Mouse (Mus musculus) kidney, adult 2 months (tissue): Measurements from ENCODE around the gene Prkg2. TPM values are rescaled to one million over a fixed set of nuclear protein-coding genes. Genes with fewer than 3 reads are reported as not detected.

ENCODE experiments used
- DNase-seq: peaks from one replicate; pipeline ENCODE4 v3.0.0; 2021
- H3K27ac ChIP-seq: fragments of 200-500 bp; 2 replicates; pipeline ENCODE4 v1.5.1; 2012; ENCODE audit warnings: low read depth, low read length, control low read depth, inconsistent platforms; ENCODE audit not compliant: insufficient read depth
- H3K27me3 ChIP-seq: fragments of 200-500 bp; replicated peaks from 2 replicates; pipeline ENCODE4 v1.6.1; 2012; ENCODE audit warnings: mild to moderate bottlenecking, moderate library complexity, low read length, inconsistent platforms; ENCODE audit not compliant: control insufficient read depth, insufficient read depth
- H3K36me3 ChIP-seq: fragments of 200-500 bp; 2 replicates; pipeline ENCODE4 v1.6.1; 2012; ENCODE audit warnings: mild to moderate bottlenecking, moderate library complexity, low read length, inconsistent platforms; ENCODE audit not compliant: control insufficient read depth, insufficient read depth
- H3K4me1 ChIP-seq: fragments of 200-500 bp; 2 replicates; pipeline ENCODE4 v1.6.1; 2011; ENCODE audit warnings: low read length; ENCODE audit not compliant: control insufficient read depth, insufficient read depth
- H3K4me3 ChIP-seq: fragments of 200-500 bp; 2 replicates; pipeline ENCODE4 v1.5.1; 2011; ENCODE audit warnings: mild to moderate bottlenecking, low read depth, low read length, control low read depth; ENCODE audit not compliant: insufficient read depth
- CTCF ChIP-seq: fragments of 200-500 bp; conservative IDR thresholded peaks from 2 replicates; pipeline ENCODE4 v1.5.1; 2011; ENCODE audit warnings: low read depth, mild to moderate bottlenecking, control low read depth, low read length, moderate library complexity, mixed read lengths; ENCODE audit not compliant: insufficient read depth, insufficient read length
- POLR2A ChIP-seq: fragments of 200-500 bp; IDR thresholded peaks from one replicate; pipeline ENCODE4 v1.6.1; 2011; ENCODE audit warnings: low read depth, low read length, control low read depth
- WGBS: fragments of 180-500 bp; shearing (Covaris S2); methylation state at CpG from one replicate; pipeline ENCODE4 v1.1.7; 2018; 5-methylcytosine and 5-hydroxymethylcytosine counted together
- polyA plus RNA-seq: library from polyadenylated mRNA; depleted of rRNA; stranded (reverse); fragments of >200 nt; gene quantifications from 2 replicates; pipeline ENCODE4 v1.2.3, GENCODE M21; 2012; rRNA removed

Gene Prkg2
- polyA plus RNA-seq, 1 experiment: 0.17 TPM

- H3K36me3 ChIP-seq: no peaks in the 10 kb centered on the region
Measured at GRCm38 (mm10) chr5:98900926-98901325, 136.2 kb downstream of the Prkg2 start.

DNA sequence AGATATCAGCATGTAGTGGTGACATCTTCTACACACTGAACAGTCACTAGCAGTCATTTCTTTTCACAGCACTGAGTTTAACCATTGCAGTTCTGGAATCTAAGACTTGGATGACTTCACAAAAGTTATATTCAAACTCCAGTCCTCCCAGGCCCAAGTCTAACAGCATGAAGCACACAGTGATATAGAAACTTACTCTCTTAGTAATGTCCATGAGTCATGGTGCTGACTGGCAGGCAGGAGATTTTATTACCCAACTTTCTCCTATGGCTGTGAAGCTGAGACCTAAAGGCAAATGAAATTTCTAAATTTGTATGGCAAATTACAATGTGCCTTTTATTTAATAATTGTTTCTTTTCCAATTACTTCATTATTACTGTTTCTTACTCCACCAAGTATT is 139.2 kb downstream of the Prkg2 start:
- Histone ChIP-seq H3K4me1 (no peaks in the 10 kb centered on the region), H3K4me3 (no peak overlapping the region), H3K36me3 (no peaks in the 10 kb centered on the region), H3K27ac (no peak overlapping the region), H3K27me3 (no peaks in the 10 kb centered on the region)
- DNase-seq: no peak
- no peak for TF ChIP-seq POLR2A
- no peak for TF ChIP-seq CTCF

More at GRCm38 (mm10) chr5:98900926-98901325, 136.2 kb downstream of the Prkg2 start:
- TF ChIP-seq POLR2A (no peak), CTCF (no peak)
- DNase-seq: no peak
- no peak overlapping the region for H3K27ac ChIP-seq
- no peaks in the 10 kb centered on the region for H3K27me3 ChIP-seq
- no peaks in the 10 kb centered on the region for H3K4me1 ChIP-seq
- WGBS: 70% methylated on average over 5 of the region's 5 CpGs
- H3K4me3 ChIP-seq: no peak overlapping the region

- 60% methylated on average over 3 of the region's 3 CpGs for WGBS
- no peaks in the 10 kb centered on the region for H3K36me3 ChIP-seq
- H3K4me1 ChIP-seq: no peaks in the 10 kb centered on the region
- no peak overlapping the region for H3K4me3 ChIP-seq
- no peaks in the 10 kb centered on the region for H3K27me3 ChIP-seq
- DNase-seq: no peak
- TF ChIP-seq CTCF: no peak
- TF ChIP-seq POLR2A: no peak
- H3K27ac ChIP-seq: no peak overlapping the region
Measured at GRCm38 (mm10) chr5:98894281-98894680, 142.9 kb downstream of the Prkg2 start.

DNA sequence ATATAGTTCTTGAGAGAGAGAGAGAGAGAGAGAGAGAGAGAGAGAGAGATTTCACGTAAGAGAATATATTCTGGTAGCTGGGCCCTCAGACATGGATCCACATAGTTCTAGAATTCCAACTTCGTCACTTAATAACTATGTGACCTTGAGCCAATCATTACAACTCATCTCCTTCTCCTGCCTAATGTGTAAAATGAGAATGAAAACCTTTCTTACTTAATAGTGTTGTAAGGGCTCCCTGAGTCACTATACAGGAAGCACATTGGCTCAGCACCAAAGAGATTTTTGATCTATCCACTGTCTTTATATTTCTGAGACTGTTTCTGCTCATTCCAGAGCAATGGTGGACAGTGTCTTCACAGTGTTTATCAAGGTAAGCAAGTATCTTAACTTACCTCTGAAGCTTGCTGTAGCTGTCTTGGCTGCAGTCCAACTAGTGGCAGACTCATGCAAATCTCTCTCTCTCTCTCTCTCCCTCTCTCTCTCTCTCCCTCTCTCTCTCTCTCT is 146.6 kb downstream of the Prkg2 start:
- 58% methylated on average over 2 of the region's 2 CpGs for whole genome bisulfite sequencing
- Histone ChIP-seq H3K27me3 (no peaks in the 10 kb centered on the region), H3K4me3 (no peak overlapping the region), H3K27ac (no peak overlapping the region), H3K36me3 (no peaks in the 10 kb centered on the region), H3K4me1 (no peaks in the 10 kb centered on the region)
- DNase-seq: no peak
- TF ChIP-seq POLR2A (no peak), CTCF (no peak)

GRCm38 (mm10) chr5:98882096-98882495 is 155.1 kb downstream of the Prkg2 start:
- TF ChIP-seq CTCF: no peak
- TF ChIP-seq POLR2A: no peak
- Histone ChIP-seq H3K4me3 (no peak overlapping the region), H3K4me1 (no peaks in the 10 kb centered on the region), H3K36me3 (no peaks in the 10 kb centered on the region), H3K27me3 (no peaks in the 10 kb centered on the region), H3K27ac (no peak overlapping the region)
- peak; percentile 77 for DNase-seq
- 44% methylated on average over 3 of the region's 3 CpGs for WGBS

Other genes starting within 250 kb of the Prkg2 start
- 1.1 and 1.6 TPM in 2 replicates for gene Bmp3, start 182.9 kb downstream of the Prkg2 start, polyA plus RNA-seq